ENCODE assay signal across 9 mouse cellular contexts in the genomic region with DNA sequence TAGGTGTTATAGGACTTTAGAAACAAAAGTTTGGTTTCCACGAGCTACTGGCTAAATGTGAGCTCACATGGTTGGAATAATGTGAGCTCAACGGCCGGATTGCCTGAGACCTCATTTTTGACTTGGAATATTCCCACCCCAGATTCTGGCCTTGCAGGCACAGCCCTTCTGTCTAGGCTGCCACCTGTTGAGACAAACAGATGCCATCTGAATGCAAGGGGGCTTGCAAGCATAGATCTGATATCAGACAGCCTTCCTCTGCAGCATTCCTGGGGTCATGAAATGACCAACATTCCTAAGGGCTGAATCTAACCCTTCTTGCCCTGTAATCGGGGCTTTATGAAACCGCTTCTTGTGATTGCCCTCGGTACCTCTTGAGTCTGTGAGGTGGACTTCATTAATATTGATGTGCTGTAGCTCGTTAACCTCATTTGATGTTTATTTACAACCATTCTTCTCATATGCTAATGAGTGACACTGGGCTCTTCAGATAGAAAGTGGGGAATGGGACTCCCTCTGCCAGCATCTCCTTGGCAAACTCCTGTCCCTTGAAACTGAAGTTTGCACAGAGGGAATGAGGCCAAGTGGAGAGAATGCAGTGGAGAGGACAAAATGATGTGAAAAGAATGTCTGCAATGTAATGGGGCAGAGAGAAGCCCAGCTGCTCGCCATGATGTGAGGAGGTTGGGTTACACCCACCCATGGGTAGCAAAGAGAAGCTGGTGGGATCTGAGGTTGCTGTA.
DNase-seq lines count a peak whose midpoint lies in the region; ATAC-seq and TF ChIP-seq lines count a peak whose summit lies in the region.
"Had no signal": no experiment of that assay in that cellular context is flagged by ENCODE, and none has a peak within 500 bp of the region (broad histone marks: within the 10 kb centered on the region; RNA-seq: fewer than 3 reads in every experiment).

No protein-coding gene starts in this region.

- H3K36me3 ChIP-seq in neural tube, embryonic 11.5 days (ENCODE audit: control insufficient read depth, insufficient read depth, low read length), result no peaks in the 10 kb centered on the region
- H3K36me3 ChIP-seq in lung, embryonic 16.5 days (ENCODE audit: control insufficient read depth, insufficient read depth, low read length), result no peaks in the 10 kb centered on the region

- peak; percentile 74; the same call in 1 of the 2 replicates for ATAC-seq in neural tube, embryonic 11.5 days (ENCODE audit: insufficient read depth, low FRiP score, low TSS enrichment)
- ATAC-seq in lung, embryonic 16.5 days (ENCODE audit: low read depth), result peak; percentile 46

- no peaks in the 10 kb centered on the region for H3K27me3 ChIP-seq in neural tube, embryonic 11.5 days (ENCODE audit: control insufficient read depth, insufficient read depth, low read length)
- H3K27me3 ChIP-seq in lung, embryonic 16.5 days (ENCODE audit: control insufficient read depth, insufficient read depth, low read depth, low read length), result no peaks in the 10 kb centered on the region
- H3K27me3 ChIP-seq: CH12.LX had no signal

- DNase-seq in gastrocnemius, adult 2 months, result no peak
- no peak for DNase-seq in gastrocnemius, adult 8-10 months (ENCODE audit: low spot score in 2 of 2)
- no peak for DNase-seq in neural tube, embryonic 11.5 days (ENCODE audit: low spot score)
- no peak for DNase-seq in neural tube, embryonic 10.5 days (ENCODE audit: extremely low spot score, low spot score)
- DNase-seq in ovary, postnatal 36 days (ENCODE audit: low spot score), result no peak
- DNase-seq in adrenal gland, adult 8-10 months, result no peak
- no peak for DNase-seq in urinary bladder, postnatal 25 days (ENCODE audit: low spot score)

- no peaks in the 10 kb centered on the region for H3K9me3 ChIP-seq in neural tube, embryonic 11.5 days (ENCODE audit: control insufficient read depth, low read length)
- no peaks in the 10 kb centered on the region for H3K9me3 ChIP-seq in lung, embryonic 16.5 days (ENCODE audit: control insufficient read depth, low read length)

- peak overlapping the region; percentile 31; the same call in 1 of the 2 replicates for H3K27ac ChIP-seq in gastrocnemius, adult 2 months
- H3K27ac ChIP-seq in neural tube, embryonic 11.5 days (ENCODE audit: low read depth, low read length), result no peak overlapping the region
- peak overlapping the region; percentile 64 for H3K27ac ChIP-seq in lung, embryonic 16.5 days (ENCODE audit: low read length)

- H3K9ac ChIP-seq in neural tube, embryonic 11.5 days (ENCODE audit: low read length), result no peak overlapping the region
- no peak overlapping the region for H3K9ac ChIP-seq in lung, embryonic 16.5 days (ENCODE audit: low read length)

- WGBS in neural tube, embryonic 11.5 days, result 66% methylated on average over 8 of the region's 8 CpGs
- WGBS in lung, embryonic 16.5 days, result 70% methylated on average over 8 of the region's 8 CpGs

- no peak for TF ChIP-seq CTCF in gastrocnemius, adult 2 months (IDR thresholded peaks at IDR 0.05)

- H3K4me3 ChIP-seq in gastrocnemius, adult 2 months, result no peak overlapping the region
- H3K4me3 ChIP-seq in neural tube, embryonic 11.5 days (ENCODE audit: low read depth, low read length), result no peak overlapping the region
- H3K4me3 ChIP-seq in lung, embryonic 16.5 days (ENCODE audit: low read length), result no peak overlapping the region

- H3K4me1 ChIP-seq in neural tube, embryonic 11.5 days (ENCODE audit: control insufficient read depth, insufficient read depth, low read length), result peaks cover 13% of the 10 kb centered on the region
- peaks cover 33% of the 10 kb centered on the region for H3K4me1 ChIP-seq in lung, embryonic 16.5 days (replicated peaks; ENCODE audit: control insufficient read depth, insufficient read depth, low read length)

- intact Hi-C loops in gastrocnemius, adult 2 months (cut with DNase I), result no loop called here

- H3K4me2 ChIP-seq in neural tube, embryonic 11.5 days (ENCODE audit: low read depth), result no peak overlapping the region
- H3K4me2 ChIP-seq in lung, embryonic 16.5 days (ENCODE audit: low read depth, low read length), result no peak overlapping the region
